Mouse (Mus musculus) kidney, adult 2 months (tissue): ENCODE measurements around the gene Vti1a.

Experiments used
- CTCF ChIP-seq: fragments of 200-500 bp; conservative IDR thresholded peaks from 2 replicates; pipeline ENCODE4 v1.5.1; 2011; ENCODE audit warnings: low read depth, mild to moderate bottlenecking, control low read depth, low read length, moderate library complexity, mixed read lengths; ENCODE audit not compliant: insufficient read depth, insufficient read length
- POLR2A ChIP-seq: fragments of 200-500 bp; IDR thresholded peaks from one replicate; pipeline ENCODE4 v1.6.1; 2011; ENCODE audit warnings: low read depth, low read length, control low read depth

- TF ChIP-seq CTCF (no peak), POLR2A (no peak)
Measured at GRCm38 (mm10) chr19:55542461-55542860, 226.4 kb downstream of the Vti1a start.
